In the genomic region with DNA sequence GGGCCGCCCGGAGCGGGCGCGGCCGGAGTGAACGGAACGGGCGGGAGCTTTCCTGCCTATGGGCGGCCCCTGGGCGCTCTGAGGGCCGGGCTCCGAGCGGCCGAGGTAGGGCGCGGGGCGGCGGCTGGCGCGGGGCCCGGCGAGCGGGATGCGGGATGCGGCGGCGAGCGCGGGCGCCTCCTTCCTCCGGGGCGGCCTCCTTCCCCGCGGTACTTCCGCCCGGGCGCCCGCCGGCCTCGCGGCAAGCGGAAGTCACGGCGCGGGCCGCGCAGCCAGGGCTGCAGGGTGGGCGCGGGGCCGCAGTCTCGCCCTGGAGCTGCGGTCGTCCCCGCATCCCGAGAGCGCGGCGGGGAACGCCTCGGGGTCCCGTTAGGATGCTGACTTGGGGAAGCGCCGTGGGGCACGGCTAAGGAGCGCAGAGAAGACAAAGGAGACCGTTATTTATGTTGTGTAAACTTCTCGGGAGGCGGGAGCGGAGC, we compare ENCODE assay signal across 8 mouse cellular contexts. TPM values are rescaled to one million over a fixed set of nuclear protein-coding genes. Genes with fewer than 3 reads are reported as not detected.
DNase-seq lines count a peak whose midpoint lies in the region; ATAC-seq lines count a peak whose summit lies in the region.

No protein-coding gene starts in this region.

- H3K27me3 ChIP-seq in heart, embryonic 16.5 days (ENCODE audit: control insufficient read depth, insufficient read depth, low read length): no peaks in the 10 kb centered on the region
- no peaks in the 10 kb centered on the region for H3K27me3 ChIP-seq in liver, embryonic 15.5 days

- H3K9ac ChIP-seq in heart, embryonic 16.5 days (ENCODE audit: low read length): peak overlapping the region; percentile 96
- peak overlapping the region; percentile 99 for H3K9ac ChIP-seq in liver, embryonic 15.5 days

- H3K4me2 ChIP-seq in heart, embryonic 16.5 days (ENCODE audit: low read depth, low read length): peak overlapping the region; percentile 86
- peak overlapping the region; percentile 82 for H3K4me2 ChIP-seq in liver, embryonic 15.5 days

- peak; percentile 76 for ATAC-seq in heart, embryonic 16.5 days (replicated peaks; ENCODE audit: extremely low read depth, insufficient read depth, low FRiP score)
- ATAC-seq in liver, embryonic 15.5 days (ENCODE audit: insufficient read depth): peak; percentile 76
- ATAC-seq in neutrophil, adult 5-6 weeks (ENCODE audit: extremely low read depth, insufficient number of reproducible peaks, low FRiP score, poor library complexity, severe bottlenecking): peak; percentile 31; the same call in 1 of the 2 replicates

- no peaks in the 10 kb centered on the region for H3K36me3 ChIP-seq in heart, embryonic 16.5 days (ENCODE audit: control insufficient read depth, insufficient read depth)
- H3K36me3 ChIP-seq in liver, embryonic 15.5 days (replicated peaks): peaks cover 12% of the 10 kb centered on the region

- H3K4me1 ChIP-seq in heart, embryonic 16.5 days (ENCODE audit: control insufficient read depth, insufficient read depth, low read length): peaks cover 27% of the 10 kb centered on the region
- H3K4me1 ChIP-seq in liver, embryonic 15.5 days (replicated peaks): peaks cover 32% of the 10 kb centered on the region

- H3K27ac ChIP-seq in heart, embryonic 16.5 days (ENCODE audit: low read length): peak overlapping the region; percentile 92
- peak overlapping the region; percentile 99 for H3K27ac ChIP-seq in liver, embryonic 15.5 days (replicated peaks)

- DNase-seq in adrenal gland, postnatal 14 days: peak; percentile 66
- DNase-seq in adrenal gland, postnatal 10 days: no peak
- peak; percentile 14 to 28 for DNase-seq in right cerebral cortex, adult 2 months (ENCODE audit: low spot score in 2 of 2)
- no peak for DNase-seq in right cerebral cortex, postnatal 4 days
- DNase-seq in urinary bladder, postnatal 25 days (ENCODE audit: low spot score): no peak

- H3K4me3 ChIP-seq in heart, embryonic 16.5 days (ENCODE audit: low read length): peak overlapping the region; percentile 76
- H3K4me3 ChIP-seq in liver, embryonic 15.5 days (replicated peaks): peak overlapping the region; percentile 94

- WGBS in heart, embryonic 16.5 days: under 1% methylated on average over 68 of the region's 70 CpGs
- WGBS in liver, embryonic 15.5 days (ENCODE audit: insufficient replicate concordance): under 1% methylated on average over 66 of the region's 70 CpGs

- no peaks in the 10 kb centered on the region for H3K9me3 ChIP-seq in heart, embryonic 16.5 days (replicated peaks; ENCODE audit: control insufficient read depth, low read length)
- H3K9me3 ChIP-seq in liver, embryonic 15.5 days (replicated peaks): no peaks in the 10 kb centered on the region

RNA-seq across cellular contexts. Expression of a gene that starts 0.4 kb away (rescaled TPM):
- 53.9 and 55.4 TPM in 2 replicates for total RNA-seq in adrenal gland, postnatal 14 days (2021)
- total RNA-seq in adrenal gland, postnatal 10 days (2021): 10 to 100 TPM; 52.5 to 53.8 TPM
- polyA plus RNA-seq in heart, embryonic 16.5 days (2015; fragmentation: Nextera tagmentation; extraction: Ambion mirVana): 49.3 and 51.4 TPM in 2 replicates
- polyA plus RNA-seq in liver, embryonic 15.5 days (2015; fragmentation: Nextera tagmentation; extraction: Ambion mirVana): 10.7 and 11.3 TPM in 2 replicates
- total RNA-seq in neutrophil, adult 5-6 weeks (2017): 42.8 and 43.5 TPM in 2 replicates

RNA-seq across cellular contexts. Expression of a gene that starts 21.2 kb away (rescaled TPM):
- 50.0 and 52.8 TPM in 2 replicates for total RNA-seq in adrenal gland, postnatal 14 days (2021)
- 10 to 100 TPM; 53.2 to 55.6 TPM for total RNA-seq in adrenal gland, postnatal 10 days (2021)
- 65.6 and 73.4 TPM in 2 replicates for polyA plus RNA-seq in heart, embryonic 16.5 days (2015; fragmentation: Nextera tagmentation; extraction: Ambion mirVana)
- 28.9 and 31.0 TPM in 2 replicates for polyA plus RNA-seq in liver, embryonic 15.5 days (2015; fragmentation: Nextera tagmentation; extraction: Ambion mirVana)
- total RNA-seq in neutrophil, adult 5-6 weeks (2017): 25.3 and 31.1 TPM in 2 replicates

RNA-seq across cellular contexts. Expression of a gene that starts 33.9 kb away (rescaled TPM):
- 62.1 and 72.6 TPM in 2 replicates for total RNA-seq in adrenal gland, postnatal 14 days (2021)
- total RNA-seq in adrenal gland, postnatal 10 days (2021): 10 to 100 TPM; 73.5 to 74.7 TPM
- polyA plus RNA-seq in heart, embryonic 16.5 days (2015; fragmentation: Nextera tagmentation; extraction: Ambion mirVana): 49.9 and 66.0 TPM in 2 replicates
- polyA plus RNA-seq in liver, embryonic 15.5 days (2015; fragmentation: Nextera tagmentation; extraction: Ambion mirVana): 32.0 and 32.4 TPM in 2 replicates
- 8.7 and 17.8 TPM in 2 replicates for total RNA-seq in neutrophil, adult 5-6 weeks (2017)

RNA-seq across cellular contexts. Expression of a gene that starts 58.5 kb away (rescaled TPM):
- total RNA-seq in adrenal gland, postnatal 14 days (2021): 35.1 and 41.8 TPM in 2 replicates
- 10 to 100 TPM; 30.6 to 36.4 TPM for total RNA-seq in adrenal gland, postnatal 10 days (2021)
- polyA plus RNA-seq in heart, embryonic 16.5 days (2015; fragmentation: Nextera tagmentation; extraction: Ambion mirVana): 20.5 and 21.4 TPM in 2 replicates
- 13.2 and 14.0 TPM in 2 replicates for polyA plus RNA-seq in liver, embryonic 15.5 days (2015; fragmentation: Nextera tagmentation; extraction: Ambion mirVana)
- 206 and 230 TPM in 2 replicates for total RNA-seq in neutrophil, adult 5-6 weeks (2017)

Comparison
In these comparisons a context has a peak if more than half of its experiments do, and no peak if none do; other contexts are left out.
1. DNase-seq: peak in adrenal gland, postnatal 14 days (single experiment) and right cerebral cortex, adult 2 months (2 of 2); none in adrenal gland, postnatal 10 days (single experiment), right cerebral cortex, postnatal 4 days (single experiment) and urinary bladder, postnatal 25 days (single experiment).
2. Peak in every context shown above with its lines, with median percentiles within 50 percentile points of each other: ATAC-seq.